Mouse (Mus musculus) MN1 (cell line): ENCODE results near the gene Tmem91.

Experiments used
- DNase-seq: peaks from one replicate; pipeline ENCODE4 v3.0.0-alpha.2; 2016; ENCODE audit warnings: low spot score

The Tmem91 gene

GRCm38 (mm10) chr7:25669631-25670030 lies 5.3 kb downstream of the Tmem91 start:
- no peak for DNase-seq

- no peak for DNase-seq
Measured at GRCm38 (mm10) chr7:25669158-25669557, 5.8 kb downstream of the Tmem91 start.

- DNase-seq: no peak
Measured at GRCm38 (mm10) chr7:25666381-25666780, 8.6 kb downstream of the Tmem91 start.

- peak; percentile 98 for DNase-seq
Measured at GRCm38 (mm10) chr7:25658657-25659472, 16.1 kb downstream of the Tmem91 start, which contains the start of the genes Bckdha and Exosc5. Gene Bckdha, minus strand, starts transcription at chr7:25658981. Gene Exosc5, plus strand, starts transcription at chr7:25659164.

- peak; percentile 34 for DNase-seq
Measured at GRCm38 (mm10) chr7:25657785-25658184, 17.2 kb downstream of the Tmem91 start.

GRCm38 (mm10) chr7:25655601-25656428 lies 19.2 kb downstream of the Tmem91 start:
- no peak for DNase-seq

GRCm38 (mm10) chr7:25652244-25652759 lies 22.7 kb downstream of the Tmem91 start:
- no peak for DNase-seq

GRCm38 (mm10) chr7:25651281-25651680 lies 23.7 kb downstream of the Tmem91 start:
- no peak for DNase-seq

GRCm38 (mm10) chr7:25649839-25650238 lies 25.1 kb downstream of the Tmem91 start:
- DNase-seq: no peak

- DNase-seq: no peak
Measured at GRCm38 (mm10) chr7:25647574-25648123, 27.3 kb downstream of the Tmem91 start.

- DNase-seq: no peak
Measured at GRCm38 (mm10) chr7:25645074-25645473, 29.9 kb downstream of the Tmem91 start.

- DNase-seq: peak; percentile 27
Measured at GRCm38 (mm10) chr7:25644631-25645030, 30.3 kb downstream of the Tmem91 start.

- no peak for DNase-seq
Measured at GRCm38 (mm10) chr7:25644136-25644535, 30.8 kb downstream of the Tmem91 start.

GRCm38 (mm10) chr7:25639754-25640153 lies 35.2 kb downstream of the Tmem91 start:
- DNase-seq: no peak

GRCm38 (mm10) chr7:25637099-25637498 lies 37.9 kb downstream of the Tmem91 start:
- no peak for DNase-seq

- peak; percentile 42 for DNase-seq
Measured at GRCm38 (mm10) chr7:25636373-25636772, 38.6 kb downstream of the Tmem91 start.

GRCm38 (mm10) chr7:25632679-25633078 lies 42.3 kb downstream of the Tmem91 start:
- no peak for DNase-seq

- no peak for DNase-seq
Measured at GRCm38 (mm10) chr7:25628323-25628620, 46.7 kb downstream of the Tmem91 start.

- peak; percentile 34 for DNase-seq
Measured at GRCm38 (mm10) chr7:25627431-25628322, 47.3 kb downstream of the Tmem91 start.

- DNase-seq: peak; percentile 37
Measured at GRCm38 (mm10) chr7:25626509-25627430, 48.2 kb downstream of the Tmem91 start, which contains the start of gene B3gnt8. Gene B3gnt8, plus strand, starts transcription at chr7:25626654.
